Mouse (Mus musculus): ENCODE results near the gene Mrps14. TPM values are rescaled to one million over a fixed set of nuclear protein-coding genes. Genes with fewer than 3 reads are reported as not detected.

Mrps14 gene
- total and polyA plus RNA-seq, 2 experiments from 2014 or later = 17.7 to 111 TPM

DNA sequence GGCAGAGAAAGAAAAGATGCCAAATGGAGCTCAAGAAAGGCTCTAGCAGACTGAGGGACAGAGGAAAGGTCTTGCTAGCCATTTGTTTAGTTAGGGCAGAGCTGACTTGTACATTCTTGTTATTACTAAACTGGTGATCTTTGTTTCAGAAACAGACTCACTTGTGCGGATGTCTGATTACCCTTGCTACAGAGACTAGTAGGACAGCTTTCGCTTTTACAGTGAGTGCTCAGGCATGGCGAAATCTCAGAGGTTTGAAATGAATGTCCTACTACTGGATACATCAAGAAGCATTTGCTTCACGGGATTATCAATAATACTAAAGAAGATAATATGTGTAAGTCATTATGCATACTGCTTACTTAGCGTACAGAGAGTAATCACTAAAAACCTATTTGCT, 49.7 kb downstream of the Mrps14 start:
- 88% methylated on average over 5 of the region's 5 CpGs for WGBS
- H3K4me1 ChIP-seq (ENCODE audit: insufficient read depth, low read length) = no peaks in the 10 kb centered on the region
- H3K36me3 ChIP-seq (ENCODE audit: insufficient read depth, low read length) = 0 out of 2 replicates have a peak, but pooled peaks cover 6% of the 10 kb centered on the region
- no peaks in the 10 kb centered on the region for H3K9me3 ChIP-seq (ENCODE audit: low read length)
- ATAC-seq (ENCODE audit: low FRiP score) = no peak
- no peak for TF ChIP-seq CTCF (IDR thresholded peaks at IDR 0.05)
- H3K27ac ChIP-seq (ENCODE audit: low read depth, low read length) = no peak overlapping the region
- no peak for DNase-seq (ENCODE audit: low spot score)
- no peak overlapping the region for H3K4me2 ChIP-seq (ENCODE audit: low read depth, low read length, poor library complexity, severe bottlenecking)
- no peak overlapping the region for H3K9ac ChIP-seq (replicated peaks; ENCODE audit: low read length, poor library complexity, severe bottlenecking)
- no peak overlapping the region for H3K4me3 ChIP-seq (ENCODE audit: low read depth, low read length)
- no peaks in the 10 kb centered on the region for H3K27me3 ChIP-seq (ENCODE audit: insufficient read depth, low read length)

DNA sequence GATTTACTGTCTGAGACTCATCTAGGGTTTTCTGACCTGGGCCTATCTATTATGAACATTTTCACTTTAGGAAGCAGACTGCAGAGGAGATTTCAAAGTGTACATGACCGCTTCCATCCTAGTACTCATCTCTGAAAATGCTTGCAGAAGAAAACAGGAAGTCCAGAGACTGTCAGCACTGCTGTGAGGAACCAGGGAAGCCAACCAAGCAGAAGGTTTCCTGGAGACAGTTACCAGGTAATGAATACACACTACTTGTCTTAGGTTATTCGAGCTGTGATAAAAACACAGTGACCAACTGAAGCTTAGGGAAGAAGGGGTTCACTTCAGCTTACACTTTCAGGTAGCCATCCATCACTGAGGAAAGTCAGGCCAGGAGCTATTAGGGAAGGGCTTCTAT, 50.9 kb downstream of the Mrps14 start:
- Histone ChIP-seq H3K27me3 (ENCODE audit: insufficient read depth, low read length) (no peaks in the 10 kb centered on the region), H3K4me1 (ENCODE audit: insufficient read depth, low read length) (no peaks in the 10 kb centered on the region), H3K4me3 (ENCODE audit: low read depth, low read length) (no peak overlapping the region), H3K9me3 (ENCODE audit: low read length) (no peaks in the 10 kb centered on the region), H3K4me2 (ENCODE audit: low read depth, low read length, poor library complexity, severe bottlenecking) (no peak overlapping the region), H3K36me3 (ENCODE audit: insufficient read depth, low read length) (no peaks in the 10 kb centered on the region), H3K9ac (replicated peaks; ENCODE audit: low read length, poor library complexity, severe bottlenecking) (no peak overlapping the region), H3K27ac (ENCODE audit: low read depth, low read length) (no peak overlapping the region)
- ATAC-seq (ENCODE audit: low FRiP score) = no peak
- no peak for DNase-seq (ENCODE audit: low spot score)
- 95% methylated on average over 2 of the region's 2 CpGs for WGBS
- TF ChIP-seq CTCF (IDR thresholded peaks at IDR 0.05) = no peak

DNA sequence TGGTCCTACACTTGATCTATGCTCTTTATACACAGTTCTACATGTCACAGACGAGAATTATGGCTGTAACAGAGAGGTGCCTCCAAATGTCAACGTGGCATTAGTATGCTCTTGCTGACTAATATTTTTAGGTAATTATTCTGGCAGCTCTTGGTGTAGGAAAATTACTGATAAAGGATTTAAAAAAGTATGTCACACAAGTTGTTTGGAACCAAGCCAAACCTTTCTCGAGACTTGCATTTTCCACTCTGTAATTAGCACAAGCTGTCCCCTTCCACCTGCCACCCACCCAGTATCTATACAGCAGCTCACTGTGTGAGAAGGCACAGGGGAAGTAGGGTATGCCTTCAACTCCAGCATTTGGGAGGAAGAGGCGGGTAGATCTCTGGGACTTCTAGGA, 51.8 kb downstream of the Mrps14 start:
- WGBS = 85% methylated on average over 4 of the region's 4 CpGs
- DNase-seq (ENCODE audit: low spot score) (no peak), ATAC-seq (ENCODE audit: low FRiP score) (no peak)
- H3K27me3 ChIP-seq (ENCODE audit: insufficient read depth, low read length) = no peaks in the 10 kb centered on the region
- TF ChIP-seq CTCF (IDR thresholded peaks at IDR 0.05) = no peak
- no peak overlapping the region for H3K9ac ChIP-seq (replicated peaks; ENCODE audit: low read length, poor library complexity, severe bottlenecking)
- no peaks in the 10 kb centered on the region for H3K4me1 ChIP-seq (ENCODE audit: insufficient read depth, low read length)
- H3K27ac ChIP-seq (ENCODE audit: low read depth, low read length) = no peak overlapping the region
- H3K36me3 ChIP-seq (ENCODE audit: insufficient read depth, low read length) = no peaks in the 10 kb centered on the region
- no peak overlapping the region for H3K4me3 ChIP-seq (ENCODE audit: low read depth, low read length)
- no peaks in the 10 kb centered on the region for H3K9me3 ChIP-seq (ENCODE audit: low read length)
- no peak overlapping the region for H3K4me2 ChIP-seq (ENCODE audit: low read depth, low read length, poor library complexity, severe bottlenecking)

- no peak for DNase-seq (ENCODE audit: low spot score)
- no peak overlapping the region for H3K4me2 ChIP-seq (ENCODE audit: low read depth, low read length, poor library complexity, severe bottlenecking)
- no peak for TF ChIP-seq CTCF (IDR thresholded peaks at IDR 0.05)
- H3K9me3 ChIP-seq (ENCODE audit: low read length) = no peaks in the 10 kb centered on the region
- H3K27ac ChIP-seq (ENCODE audit: low read depth, low read length) = no peak overlapping the region
- no peak overlapping the region for H3K9ac ChIP-seq (replicated peaks; ENCODE audit: low read length, poor library complexity, severe bottlenecking)
- no peak for ATAC-seq (ENCODE audit: low FRiP score)
- H3K4me3 ChIP-seq (ENCODE audit: low read depth, low read length) = no peak overlapping the region
- no peaks in the 10 kb centered on the region for H3K27me3 ChIP-seq (ENCODE audit: insufficient read depth, low read length)
- H3K36me3 ChIP-seq (ENCODE audit: insufficient read depth, low read length) = no peaks in the 10 kb centered on the region
- no peaks in the 10 kb centered on the region for H3K4me1 ChIP-seq (ENCODE audit: insufficient read depth, low read length)
- WGBS = 82% methylated on average over 9 of the region's 9 CpGs
Measured at GRCm38 (mm10) chr1:160247473-160247872, 52.5 kb downstream of the Mrps14 start.

DNA sequence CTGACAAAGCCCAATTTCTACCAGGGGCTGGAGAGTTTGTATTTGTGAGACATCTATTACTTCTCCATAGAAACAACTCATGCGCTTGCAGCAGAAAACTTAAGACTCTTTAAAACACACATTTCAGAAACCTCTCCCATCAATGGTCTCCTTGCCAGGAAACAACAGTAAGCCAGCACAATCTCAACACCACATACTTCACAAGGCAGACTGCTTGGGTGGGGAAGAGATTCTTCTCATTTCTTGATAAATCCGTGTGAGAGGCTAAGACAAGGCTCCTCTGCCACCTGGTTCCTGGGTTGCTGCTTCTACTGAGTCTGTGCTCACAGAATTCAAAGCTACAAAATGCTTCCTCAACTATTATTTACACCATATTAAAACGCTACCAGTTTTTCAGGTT, 54.8 kb downstream of the Mrps14 start:
- H3K36me3 ChIP-seq (ENCODE audit: insufficient read depth, low read length) = no peaks in the 10 kb centered on the region
- no peak overlapping the region for H3K9ac ChIP-seq (replicated peaks; ENCODE audit: low read length, poor library complexity, severe bottlenecking)
- H3K4me3 ChIP-seq (ENCODE audit: low read depth, low read length) = no peak overlapping the region
- no peaks in the 10 kb centered on the region for H3K4me1 ChIP-seq (ENCODE audit: insufficient read depth, low read length)
- no peak for DNase-seq (ENCODE audit: low spot score)
- no peak for TF ChIP-seq CTCF (IDR thresholded peaks at IDR 0.05)
- WGBS = 79% methylated on average over 3 of the region's 3 CpGs
- no peak overlapping the region for H3K27ac ChIP-seq (ENCODE audit: low read depth, low read length)
- H3K9me3 ChIP-seq (ENCODE audit: low read length) = no peaks in the 10 kb centered on the region
- ATAC-seq (ENCODE audit: low FRiP score) = no peak
- H3K4me2 ChIP-seq (ENCODE audit: low read depth, low read length, poor library complexity, severe bottlenecking) = no peak overlapping the region
- no peaks in the 10 kb centered on the region for H3K27me3 ChIP-seq (ENCODE audit: insufficient read depth, low read length)

DNA sequence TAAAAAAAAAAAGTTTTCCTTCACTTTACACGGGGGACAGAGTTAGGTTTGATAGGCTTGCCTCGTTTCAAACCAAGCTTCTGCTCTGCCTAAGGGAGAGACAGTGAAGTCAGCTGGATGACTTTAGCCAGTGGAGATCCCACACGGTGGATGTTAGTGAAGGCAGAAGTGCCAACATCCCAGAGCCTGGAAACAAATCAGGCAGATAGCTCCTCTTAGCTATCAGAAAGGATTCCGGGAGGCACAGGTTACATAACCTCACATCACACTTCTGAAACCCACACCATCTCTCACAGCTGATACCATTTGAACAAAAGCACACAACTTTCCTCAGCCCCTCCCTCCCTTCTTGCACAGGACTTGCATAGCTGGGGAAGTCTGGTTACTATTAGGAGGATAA, 55.8 kb downstream of the Mrps14 start:
- 66% methylated on average over 4 of the region's 4 CpGs for WGBS
- no peaks in the 10 kb centered on the region for H3K27me3 ChIP-seq (ENCODE audit: insufficient read depth, low read length)
- DNase-seq (ENCODE audit: low spot score) (no peak), ATAC-seq (ENCODE audit: low FRiP score) (no peak)
- H3K27ac ChIP-seq (ENCODE audit: low read depth, low read length) = no peak overlapping the region
- no peaks in the 10 kb centered on the region for H3K9me3 ChIP-seq (ENCODE audit: low read length)
- H3K4me2 ChIP-seq (ENCODE audit: low read depth, low read length, poor library complexity, severe bottlenecking) = no peak overlapping the region
- no peak overlapping the region for H3K9ac ChIP-seq (replicated peaks; ENCODE audit: low read length, poor library complexity, severe bottlenecking)
- H3K4me3 ChIP-seq (ENCODE audit: low read depth, low read length) = no peak overlapping the region
- H3K4me1 ChIP-seq (ENCODE audit: insufficient read depth, low read length) = no peaks in the 10 kb centered on the region
- no peak for TF ChIP-seq CTCF (IDR thresholded peaks at IDR 0.05)
- H3K36me3 ChIP-seq (ENCODE audit: insufficient read depth, low read length) = no peaks in the 10 kb centered on the region; the same call in 1 of the 2 replicates
